Mouse (Mus musculus) forebrain, embryonic 15.5 days (tissue): ENCODE measurements at regions not wholly inside any gene's neighbourhood (a gene's known extent, or its start where the extent isn't known, plus 50 kb on each side); places are given as distances from the start of the nearest gene placed in this dataset.

Source experiments
- ATAC-seq: fragments of 200-750 bp; cut with Nextera tagmentation; replicated peaks from 2 replicates; pipeline ENCODE4 v1.8.0; 2017; ENCODE audit warnings: mild to moderate bottlenecking, moderate TSS enrichment, moderate library complexity
- H3K27ac ChIP-seq: fragments of 300-500 bp; sonication (generic); replicated peaks from 2 replicates; pipeline ENCODE4 v1.5.1; 2015; ENCODE audit warnings: mild to moderate bottlenecking, inconsistent platforms
- H3K27me3 ChIP-seq: fragments of 300-500 bp; sonication (generic); 2 replicates; pipeline ENCODE4 v1.6.1; 2015; ENCODE audit warnings: inconsistent platforms
- H3K36me3 ChIP-seq: fragments of 300-500 bp; sonication (generic); 2 replicates; pipeline ENCODE4 v1.6.1; 2015; ENCODE audit warnings: mild to moderate bottlenecking, inconsistent platforms
- H3K4me1 ChIP-seq: fragments of 300-500 bp; sonication (generic); 2 replicates; pipeline ENCODE4 v1.6.1; 2015; ENCODE audit warnings: inconsistent platforms
- H3K4me2 ChIP-seq: fragments of 300-500 bp; sonication (generic); replicated peaks from 2 replicates; pipeline ENCODE4 v1.6.1; 2015; ENCODE audit warnings: mild to moderate bottlenecking, inconsistent platforms
- H3K4me3 ChIP-seq: fragments of 300-500 bp; sonication (generic); 2 replicates; pipeline ENCODE4 v1.5.1; 2015; ENCODE audit warnings: mild to moderate bottlenecking, inconsistent platforms
- H3K9ac ChIP-seq: fragments of 300-500 bp; sonication (generic); replicated peaks from 2 replicates; pipeline ENCODE4 v1.6.1; 2015; ENCODE audit warnings: mild to moderate bottlenecking, inconsistent platforms
- H3K9me3 ChIP-seq: fragments of 300-500 bp; sonication (generic); 2 replicates; pipeline ENCODE4 v1.6.1; 2016; ENCODE audit warnings: inconsistent platforms
- WGBS: fragments of 180-500 bp; shearing (Covaris S2); methylation state at CpG from one replicate; pipeline ENCODE4 v1.1.7; 2015; ENCODE audit warnings: mixed read lengths; 5-methylcytosine and 5-hydroxymethylcytosine counted together

- 57% methylated on average over 7 of the region's 7 CpGs for WGBS
- ATAC-seq: no peak
- Histone ChIP-seq H3K9me3 (no peaks in the 10 kb centered on the region), H3K9ac (no peak overlapping the region), H3K27ac (no peak overlapping the region), H3K4me3 (no peak overlapping the region), H3K36me3 (no peaks in the 10 kb centered on the region), H3K4me2 (no peak overlapping the region), H3K4me1 (no peaks in the 10 kb centered on the region), H3K27me3 (no peaks in the 10 kb centered on the region)
Observed at GRCm38 (mm10) chr2:171766193-171766930, 276.9 kb downstream of the Cbln4 start.

GRCm38 (mm10) chr2:171765071-171765470 lies 278.2 kb downstream of the Cbln4 start:
- no peak for ATAC-seq

DNA sequence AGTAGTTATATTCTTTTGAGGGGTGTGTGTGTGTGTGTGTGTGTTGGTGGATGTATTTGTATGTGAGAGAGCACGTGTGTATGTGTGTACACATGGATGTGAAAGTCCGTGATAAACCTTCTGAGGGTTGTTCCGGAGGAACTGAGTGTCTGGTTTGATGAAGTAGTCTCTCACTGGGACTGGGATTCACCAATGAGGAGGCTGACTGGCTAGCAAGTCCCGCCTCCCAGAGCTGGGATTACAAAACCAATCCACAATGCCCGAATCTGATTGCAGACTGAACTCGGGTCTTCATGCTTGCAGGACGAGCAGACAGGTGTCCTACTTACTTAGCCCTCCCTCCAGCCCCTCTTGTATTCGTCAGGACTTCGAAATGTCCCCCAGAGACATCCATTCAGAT lies 289.8 kb downstream of the Cbln4 start:
- H3K4me1 ChIP-seq: no peaks in the 10 kb centered on the region
- H3K9ac ChIP-seq: no peak overlapping the region
- no peaks in the 10 kb centered on the region for H3K27me3 ChIP-seq
- 79% methylated on average over 9 of the region's 9 CpGs for WGBS
- H3K36me3 ChIP-seq: no peaks in the 10 kb centered on the region
- no peaks in the 10 kb centered on the region for H3K9me3 ChIP-seq
- H3K4me2 ChIP-seq: no peak overlapping the region
- no peak for ATAC-seq
- no peak overlapping the region for H3K4me3 ChIP-seq
- H3K27ac ChIP-seq: no peak overlapping the region

More at GRCm38 (mm10) chr2:171765071-171765470, 278.2 kb downstream of the Cbln4 start:
- no peak overlapping the region for H3K4me3 ChIP-seq
- H3K36me3 ChIP-seq: no peaks in the 10 kb centered on the region
- no peak overlapping the region for H3K9ac ChIP-seq
- H3K4me1 ChIP-seq: no peaks in the 10 kb centered on the region
- no peak overlapping the region for H3K27ac ChIP-seq
- H3K9me3 ChIP-seq: no peaks in the 10 kb centered on the region
- no peak overlapping the region for H3K4me2 ChIP-seq
- no peaks in the 10 kb centered on the region for H3K27me3 ChIP-seq
- 94% methylated on average over 4 of the region's 4 CpGs for WGBS

- WGBS: 16% methylated on average over 1 of the region's 1 CpGs
- Histone ChIP-seq H3K36me3 (no peaks in the 10 kb centered on the region), H3K4me2 (no peak overlapping the region), H3K4me1 (no peaks in the 10 kb centered on the region), H3K9me3 (no peaks in the 10 kb centered on the region), H3K27me3 (no peaks in the 10 kb centered on the region), H3K9ac (no peak overlapping the region), H3K4me3 (no peak overlapping the region), H3K27ac (no peak overlapping the region)
- no peak for ATAC-seq
Observed at GRCm38 (mm10) chr2:171747162-171747561, 296.1 kb downstream of the Cbln4 start.

GRCm38 (mm10) chr2:171743111-171743510 lies 300.2 kb downstream of the Cbln4 start:
- H3K27me3 ChIP-seq: no peaks in the 10 kb centered on the region
- no peak for ATAC-seq
- H3K4me3 ChIP-seq: no peak overlapping the region
- no peak overlapping the region for H3K9ac ChIP-seq
- 41% methylated on average over 2 of the region's 2 CpGs for WGBS
- H3K4me2 ChIP-seq: no peak overlapping the region
- H3K4me1 ChIP-seq: no peaks in the 10 kb centered on the region
- no peak overlapping the region for H3K27ac ChIP-seq
- H3K9me3 ChIP-seq: no peaks in the 10 kb centered on the region
- no peaks in the 10 kb centered on the region for H3K36me3 ChIP-seq

- no peak overlapping the region for H3K9ac ChIP-seq
- no peaks in the 10 kb centered on the region for H3K27me3 ChIP-seq
- no peak for ATAC-seq
- H3K36me3 ChIP-seq: no peaks in the 10 kb centered on the region
- H3K27ac ChIP-seq: no peak overlapping the region
- no peak overlapping the region for H3K4me3 ChIP-seq
- H3K9me3 ChIP-seq: no peaks in the 10 kb centered on the region
- H3K4me1 ChIP-seq: no peaks in the 10 kb centered on the region
- no peak overlapping the region for H3K4me2 ChIP-seq
- WGBS: 77% methylated on average over 11 of the region's 11 CpGs
Observed at GRCm38 (mm10) chr2:171742706-171743105, 300.6 kb downstream of the Cbln4 start.

- 97% methylated on average over 8 of the region's 8 CpGs for WGBS
- Histone ChIP-seq H3K36me3 (no peaks in the 10 kb centered on the region), H3K4me2 (no peak overlapping the region), H3K4me3 (no peak overlapping the region), H3K9me3 (no peaks in the 10 kb centered on the region), H3K9ac (no peak overlapping the region), H3K4me1 (no peaks in the 10 kb centered on the region), H3K27ac (no peak overlapping the region), H3K27me3 (no peaks in the 10 kb centered on the region)
- ATAC-seq: no peak
Observed at GRCm38 (mm10) chr2:171737761-171738160, 305.5 kb downstream of the Cbln4 start.

DNA sequence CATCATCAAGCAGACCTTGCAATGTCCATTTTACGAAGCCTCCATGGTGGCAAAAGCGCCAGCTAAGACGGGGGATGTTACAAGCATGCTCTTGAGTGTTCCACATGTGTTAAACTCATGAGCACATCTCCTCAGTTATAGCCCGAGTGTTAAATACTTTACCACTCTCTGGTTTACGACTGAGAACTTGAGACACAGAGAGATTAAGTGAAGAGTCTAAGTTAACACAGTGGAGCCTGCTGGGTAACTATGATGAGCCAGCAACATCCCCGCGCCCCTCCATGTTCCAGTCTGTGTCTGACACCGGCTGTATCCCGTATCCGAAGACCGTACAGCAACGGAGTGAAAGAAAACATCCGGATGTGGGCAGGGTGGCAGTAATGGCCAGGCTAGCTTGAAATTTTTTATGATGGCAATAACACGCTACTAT lies 308.2 kb downstream of the Cbln4 start:
- Histone ChIP-seq H3K9ac (no peak overlapping the region), H3K27me3 (no peaks in the 10 kb centered on the region)
- WGBS: 90% methylated on average over 14 of the region's 14 CpGs

GRCm38 (mm10) chr2:171734634-171734987 lies 308.7 kb downstream of the Cbln4 start:
- Histone ChIP-seq H3K36me3 (no peaks in the 10 kb centered on the region), H3K27me3 (no peaks in the 10 kb centered on the region), H3K4me3 (no peak overlapping the region), H3K9me3 (no peaks in the 10 kb centered on the region), H3K27ac (no peak overlapping the region), H3K9ac (no peak overlapping the region), H3K4me1 (no peaks in the 10 kb centered on the region), H3K4me2 (no peak overlapping the region)
- ATAC-seq: no peak
- whole genome bisulfite sequencing: 69% methylated on average over 4 of the region's 4 CpGs

More for the DNA sequence above, 308.2 kb downstream of the Cbln4 start:
- no peak overlapping the region for H3K27ac ChIP-seq
- H3K4me1 ChIP-seq: no peaks in the 10 kb centered on the region
- no peak for ATAC-seq
- H3K36me3 ChIP-seq: no peaks in the 10 kb centered on the region
- H3K9me3 ChIP-seq: no peaks in the 10 kb centered on the region
- H3K4me2 ChIP-seq: no peak overlapping the region
- no peak overlapping the region for H3K4me3 ChIP-seq

GRCm38 (mm10) chr2:171733965-171734633 lies 309.2 kb downstream of the Cbln4 start:
- Histone ChIP-seq H3K4me3 (no peak overlapping the region), H3K27me3 (no peaks in the 10 kb centered on the region), H3K4me2 (no peak overlapping the region), H3K9me3 (no peaks in the 10 kb centered on the region), H3K9ac (no peak overlapping the region), H3K36me3 (no peaks in the 10 kb centered on the region), H3K27ac (no peak overlapping the region), H3K4me1 (no peaks in the 10 kb centered on the region)
- no peak for ATAC-seq
- WGBS: 58% methylated on average over 14 of the region's 14 CpGs

DNA sequence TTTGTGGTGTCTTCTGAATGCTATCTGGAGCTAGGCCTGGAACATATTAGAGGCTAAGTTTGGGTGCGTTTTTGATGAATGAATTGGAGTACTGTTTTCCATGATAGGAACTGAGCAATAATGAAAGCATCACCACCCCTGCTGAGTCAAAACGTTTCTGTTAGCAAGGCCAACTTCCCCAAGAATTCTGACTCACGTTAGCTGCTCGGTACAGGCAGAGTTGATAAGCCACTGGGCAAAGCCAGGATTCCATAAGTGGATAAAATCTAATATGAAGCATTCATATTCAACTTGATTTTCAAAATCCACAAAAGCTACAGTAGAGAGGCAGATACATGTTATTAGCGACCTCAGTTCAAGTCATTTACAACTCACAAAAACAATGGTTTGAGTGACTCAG lies 324.0 kb downstream of the Cbln4 start:
- no peak overlapping the region for H3K27ac ChIP-seq
- H3K27me3 ChIP-seq: no peaks in the 10 kb centered on the region
- no peaks in the 10 kb centered on the region for H3K36me3 ChIP-seq
- H3K9ac ChIP-seq: no peak overlapping the region
- H3K9me3 ChIP-seq: no peaks in the 10 kb centered on the region
- H3K4me3 ChIP-seq: no peak overlapping the region
- H3K4me2 ChIP-seq: no peak overlapping the region
- ATAC-seq: no peak
- 78% methylated on average over 5 of the region's 5 CpGs for WGBS
- H3K4me1 ChIP-seq: no peaks in the 10 kb centered on the region

GRCm38 (mm10) chr2:171718855-171719254 lies 324.4 kb downstream of the Cbln4 start:
- Histone ChIP-seq H3K9ac (no peak overlapping the region), H3K36me3 (no peaks in the 10 kb centered on the region), H3K27me3 (no peaks in the 10 kb centered on the region), H3K4me3 (no peak overlapping the region), H3K9me3 (no peaks in the 10 kb centered on the region), H3K27ac (no peak overlapping the region), H3K4me2 (no peak overlapping the region), H3K4me1 (no peaks in the 10 kb centered on the region)
- WGBS: 79% methylated on average over 5 of the region's 5 CpGs
- no peak for ATAC-seq
